In genomic region chr13:105054181-105054940, GRCm38 (mm10) we compare ENCODE assay signal across 8 mouse cellular contexts. TPM values are rescaled to one million over a fixed set of nuclear protein-coding genes. Genes with fewer than 3 reads are reported as not detected.
DNase-seq lines count a peak whose midpoint lies in the region; ATAC-seq lines count a peak whose summit lies in the region.

TSS of gene Rgs7bp (minus strand) at chr13:105054930.

- peak within 1 kb of the TSS; percentile 51 for H3K9ac ChIP-seq in intestine, embryonic 14.5 days (ENCODE audit: low read length)

- under 1% methylated on average over 75 of the region's 75 CpGs for WGBS in intestine, embryonic 14.5 days

- intact Hi-C loops in gastrocnemius, postnatal 36 days (cut with DNase I) = no loop called here
- intact Hi-C loops in left cerebral cortex, postnatal 10 days (cut with DNase I) = loop anchor here (5.0 to 10.0 kb wide), 3 partner anchors 92 to 240 kb away; partner anchors contain the start of gene Cwc27

- peak; percentile 78 for ATAC-seq in intestine, embryonic 14.5 days (replicated peaks; ENCODE audit: low FRiP score, low TSS enrichment, low read depth)
- peak; percentile 75 for ATAC-seq in megakaryocyte, adult 5-6 weeks (ENCODE audit: poor library complexity, severe bottlenecking)

- H3K4me1 ChIP-seq in intestine, embryonic 14.5 days (replicated peaks; ENCODE audit: control insufficient read depth, insufficient read depth, low read length) = peaks cover 4% of the 10 kb centered on the region; the same call in 1 of the 2 replicates

- H3K4me2 ChIP-seq in intestine, embryonic 14.5 days (ENCODE audit: low read length) = peak within 1 kb of the TSS; percentile 73

- H3K9me3 ChIP-seq in intestine, embryonic 14.5 days (ENCODE audit: control insufficient read depth, low read length) = no peaks in the 10 kb centered on the region

- peak within 1 kb of the TSS; percentile 62 for H3K4me3 ChIP-seq in intestine, embryonic 14.5 days (ENCODE audit: low read depth, low read length)

- peak within 1 kb of the TSS; percentile 51 for H3K27ac ChIP-seq in intestine, embryonic 14.5 days (ENCODE audit: low read depth)

- no peaks in the 10 kb centered on the region for H3K36me3 ChIP-seq in intestine, embryonic 14.5 days (ENCODE audit: control insufficient read depth, insufficient read depth, low read length)

- H3K27me3 ChIP-seq in intestine, embryonic 14.5 days (replicated peaks; ENCODE audit: control insufficient read depth, insufficient read depth, low read length) = peaks cover 21% of the 10 kb centered on the region

- peak; percentile 79 for DNase-seq in adrenal gland, adult 2 months
- peak; percentile 74 for DNase-seq in embryo, embryonic 10.5 days (ENCODE audit: low spot score)
- DNase-seq in gastrocnemius, postnatal 36 days = peak; percentile 29 to 46
- peak; percentile 86 for DNase-seq in intestine, embryonic 14.5 days (ENCODE audit: low spot score)
- peak; percentile 77 to 85 for DNase-seq in left cerebral cortex, postnatal 10 days (ENCODE audit: extremely low spot score in 1 of 2, low spot score in 2 of 2)
- DNase-seq in right cerebral cortex, postnatal 10 days (ENCODE audit: low spot score in 2 of 2) = peak; percentile 90 to 91
- peak; percentile 49 to 55 for DNase-seq in urinary bladder, postnatal 36 days (ENCODE audit: low spot score in 2 of 2)

RNA-seq across cellular contexts. Expression of gene Rgs7bp, which starts in this region (rescaled TPM):
- 1 to 10 TPM; 1.2 to 1.6 TPM for total RNA-seq in adrenal gland, adult 2 months (2021)
- 0.37 and 0.58 TPM in 2 replicates for polyA plus RNA-seq in adrenal gland, adult 2 months (2012; rRNA removed)
- total RNA-seq in gastrocnemius, postnatal 36 days (2021) = under 1 TPM; 0.51 to 0.54 TPM
- polyA plus RNA-seq in intestine, embryonic 14.5 days (2014; fragmentation: Nextera tagmentation; extraction: Ambion mirVana) = 2.2 and 2.7 TPM in 2 replicates
- total RNA-seq in left cerebral cortex, postnatal 10 days (2021) = 100 to 1,000 TPM; 100 to 101 TPM
- 0.02 and 0.18 TPM in 2 replicates for total RNA-seq in megakaryocyte, adult 5-6 weeks (2015)
- 0.04 and 0.07 TPM in 2 replicates for total RNA-seq in megakaryocyte, adult 5-6 weeks (2017)

Comparison
In these comparisons a context has a peak if more than half of its experiments do, and no peak if none do; other contexts are left out.
1. Peak in every context shown above with its lines: DNase-seq, ATAC-seq, H3K4me3 ChIP-seq and H3K27ac ChIP-seq.
2. RNA of gene Rgs7bp (total RNA-seq): 100 to 101 TPM in left cerebral cortex, postnatal 10 days; 1.2 to 1.6 TPM in adrenal gland, adult 2 months, 0.51 to 0.54 TPM in gastrocnemius, postnatal 36 days and 0.02 to 0.18 TPM in megakaryocyte, adult 5-6 weeks; every median in the first group is over 10 times any median in the second.
3. Peak in DNase-seq in gastrocnemius, postnatal 36 days; RNA of the gene not detected or under 1 TPM.
4. Peak in ATAC-seq in megakaryocyte, adult 5-6 weeks; RNA of the gene not detected or under 1 TPM.
5. DNase-seq: peak in every context shown above with its lines; median percentile 90 in right cerebral cortex, postnatal 10 days; 86 in intestine, embryonic 14.5 days; 81 in left cerebral cortex, postnatal 10 days; 79 in adrenal gland, adult 2 months; 74 in embryo, embryonic 10.5 days; 52 in urinary bladder, postnatal 36 days; 38 in gastrocnemius, postnatal 36 days.